Mouse (Mus musculus) megakaryocyte-erythroid progenitor cell, adult 5-6 weeks (primary cell): ENCODE data around the gene Rnf43. TPM values are rescaled to one million over a fixed set of nuclear protein-coding genes. Genes with fewer than 3 reads are reported as not detected.

Experiments used
- ATAC-seq: replicated peaks from 2 replicates; pipeline ENCODE4 v1.8.0; 2016; ENCODE audit warnings: mild to moderate bottlenecking, inconsistent platforms; ENCODE audit not compliant: severe bottlenecking, poor library complexity, low FRiP score, low TSS enrichment
- total RNA-seq, 2 experiments: library from RNA; stranded (forward) in 1 of 2; stranded (reverse) in 1 of 2; fragments of 200-1000, 215-1000 nt in 1 of 2; fragments of >200 nt in 1 of 2; fragmentation: Nextera tagmentation in 1 of 2; gene quantifications; 2 replicates each; pipeline ENCODE4 v1.2.3; 2014 to 2017

Rnf43 gene
- total RNA-seq, 2 experiments from 2014 or later = 3.1 to 4.2 TPM

- ATAC-seq = no peak
These were observed 4.9 kb downstream of the Rnf43 start for GRCm38 (mm10) chr11:87667107-87668090.

- ATAC-seq = 0 out of 2 replicates have a peak, but pooled peaks have one; percentile 41
These were observed 10.8 kb downstream of the Rnf43 start for GRCm38 (mm10) chr11:87673282-87673681.

GRCm38 (mm10) chr11:87675606-87676005, 13.1 kb downstream of the Rnf43 start:
- no peak for ATAC-seq

- ATAC-seq = no peak
These were observed 15.2 kb downstream of the Rnf43 start for GRCm38 (mm10) chr11:87677756-87678155.

GRCm38 (mm10) chr11:87678545-87678944, 16.0 kb downstream of the Rnf43 start:
- no peak for ATAC-seq

GRCm38 (mm10) chr11:87678976-87679375, 16.5 kb downstream of the Rnf43 start:
- ATAC-seq = no peak

GRCm38 (mm10) chr11:87680786-87681185, 18.3 kb downstream of the Rnf43 start:
- ATAC-seq = no peak

GRCm38 (mm10) chr11:87682096-87682495, 19.6 kb downstream of the Rnf43 start:
- ATAC-seq = no peak

GRCm38 (mm10) chr11:87682838-87683571, 20.5 kb downstream of the Rnf43 start:
- ATAC-seq = no peak

GRCm38 (mm10) chr11:87686407-87686806, 23.9 kb downstream of the Rnf43 start:
- no peak for ATAC-seq

GRCm38 (mm10) chr11:87687246-87688225, 25.0 kb downstream of the Rnf43 start:
- ATAC-seq = peak; percentile 39; the same call in 1 of the 2 replicates

- ATAC-seq = no peak
These were observed 26.1 kb downstream of the Rnf43 start for GRCm38 (mm10) chr11:87688478-87689203.

- peak; percentile 67 for ATAC-seq
These were observed 26.9 kb downstream of the Rnf43 start for GRCm38 (mm10) chr11:87689402-87689808.

- ATAC-seq = peak; percentile 57; the same call in 1 of the 2 replicates
These were observed 27.7 kb downstream of the Rnf43 start for GRCm38 (mm10) chr11:87690054-87690740.

GRCm38 (mm10) chr11:87697131-87697682, 34.7 kb downstream of the Rnf43 start:
- no peak for ATAC-seq

- no peak for ATAC-seq
These were observed 35.6 kb downstream of the Rnf43 start for GRCm38 (mm10) chr11:87698126-87698525.

GRCm38 (mm10) chr11:87701108-87701507, 38.6 kb downstream of the Rnf43 start:
- ATAC-seq = no peak
